Mouse (Mus musculus) olfactory bulb, adult 2 months (tissue): ENCODE data around the gene Poc1a.

Experiments
- CTCF ChIP-seq: fragments of 200-500 bp; IDR thresholded peaks from 2 replicates; pipeline ENCODE4 v1.5.1; 2012; ENCODE audit warnings: low read depth, mild to moderate bottlenecking, low read length, moderate library complexity; ENCODE audit not compliant: insufficient read depth
- POLR2A ChIP-seq: fragments of 200-500 bp; IDR thresholded peaks from 2 replicates; pipeline ENCODE4 v1.6.1; 2012; ENCODE audit warnings: mild to moderate bottlenecking, low read depth, low read length, moderate library complexity; ENCODE audit not compliant: insufficient read depth

DNA sequence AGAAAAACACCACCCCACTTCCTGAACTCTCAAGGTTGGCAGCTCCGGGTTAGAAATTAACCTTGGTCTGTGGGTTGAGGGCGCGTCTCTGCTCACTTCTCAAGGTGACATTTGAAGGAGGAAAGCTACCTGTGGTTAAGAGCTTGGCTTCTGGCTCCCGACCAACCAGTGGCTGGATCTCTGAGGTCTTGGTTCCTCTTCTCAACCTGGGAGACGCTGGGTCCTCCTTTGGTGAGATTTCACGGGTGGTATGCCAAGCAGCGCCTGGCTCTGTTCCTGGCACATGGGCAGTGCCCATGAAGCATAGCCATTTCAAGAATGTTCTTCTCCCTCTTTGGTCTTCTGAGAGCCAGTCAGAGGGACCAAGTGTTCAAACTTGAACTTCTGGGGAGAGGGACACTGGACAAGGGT is 32.1 kb downstream of the Poc1a start:
- TF ChIP-seq CTCF (no peak), POLR2A (no peak)
